In the genomic region with DNA sequence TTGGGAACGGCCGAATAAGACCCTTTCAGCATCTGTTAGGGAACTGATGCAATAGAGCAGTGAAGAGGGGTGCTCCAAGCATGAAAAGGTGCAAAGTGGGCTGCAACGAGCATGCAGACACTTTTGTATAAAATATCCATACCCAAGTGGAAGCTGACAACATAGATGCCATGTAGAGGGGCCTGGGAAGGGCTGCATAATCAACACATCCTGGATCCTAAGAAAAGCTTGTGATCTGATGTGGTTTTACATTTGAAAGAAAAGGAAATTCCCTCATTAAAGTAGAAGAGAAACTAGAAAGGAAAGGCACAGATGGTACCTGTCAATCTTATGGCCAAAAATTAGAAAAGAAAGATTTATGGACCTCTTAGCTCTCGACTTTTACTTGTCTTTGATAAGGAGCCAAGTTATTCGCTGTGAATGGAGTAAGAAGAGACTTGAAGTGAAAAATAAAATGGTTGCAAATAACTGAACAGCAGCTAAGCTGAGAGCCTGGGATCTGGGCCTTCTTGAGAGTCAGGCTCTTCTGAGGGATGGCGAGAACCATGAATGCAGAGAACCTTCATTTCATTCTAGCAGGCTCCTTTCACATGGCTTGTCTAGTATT, we compare ENCODE assay signal across 10 mouse cellular contexts.
"Had no signal": no experiment of that assay in that cellular context is flagged by ENCODE, and none has a peak within 500 bp of the region (broad histone marks: within the 10 kb centered on the region; RNA-seq: fewer than 3 reads in every experiment).

No protein-coding gene starts in this region.

- H3K27ac ChIP-seq: limb, embryonic 15.5 days; liver, embryonic 12.5 days; lung, embryonic 15.5 days; midbrain, embryonic 12.5 days; neural tube, embryonic 13.5 days had no signal

- H3K4me3 ChIP-seq: limb, embryonic 15.5 days; liver, embryonic 12.5 days; lung, embryonic 15.5 days; midbrain, embryonic 12.5 days; neural tube, embryonic 13.5 days had no signal

- H3K9ac ChIP-seq: limb, embryonic 15.5 days; liver, embryonic 12.5 days; lung, embryonic 15.5 days; midbrain, embryonic 12.5 days; neural tube, embryonic 13.5 days had no signal

- H3K9me3 ChIP-seq: limb, embryonic 15.5 days; liver, embryonic 12.5 days; lung, embryonic 15.5 days; midbrain, embryonic 12.5 days; neural tube, embryonic 13.5 days had no signal

- H3K36me3 ChIP-seq: limb, embryonic 15.5 days; liver, embryonic 12.5 days; lung, embryonic 15.5 days; midbrain, embryonic 12.5 days; neural tube, embryonic 13.5 days had no signal

- ATAC-seq: liver, embryonic 12.5 days; midbrain, embryonic 16.5 days had no signal

- H3K27me3 ChIP-seq: limb, embryonic 15.5 days; liver, embryonic 12.5 days; lung, embryonic 15.5 days; midbrain, embryonic 12.5 days; neural tube, embryonic 13.5 days had no signal

- H3K4me2 ChIP-seq: limb, embryonic 15.5 days; liver, embryonic 12.5 days; lung, embryonic 15.5 days; midbrain, embryonic 12.5 days; neural tube, embryonic 13.5 days had no signal

- DNase-seq: kidney, adult 2 months; kidney, postnatal 14 days; right cerebral cortex, postnatal 25 days; thymus, postnatal 4 days had no signal

- H3K4me1 ChIP-seq: limb, embryonic 15.5 days; liver, embryonic 12.5 days; lung, embryonic 15.5 days; midbrain, embryonic 12.5 days; neural tube, embryonic 13.5 days had no signal
